Comparison of ENCODE assay signal across 10 mouse cellular contexts in genomic region chr2:166620529-166621466, GRCm38 (mm10).
DNase-seq lines count a peak whose midpoint lies in the region; ATAC-seq and TF ChIP-seq lines count a peak whose summit lies in the region.
"Had no signal": no experiment of that assay in that cellular context is flagged by ENCODE, and none has a peak within 500 bp of the region (broad histone marks: within the 10 kb centered on the region; RNA-seq: fewer than 3 reads in every experiment).

No protein-coding gene starts in this region.

- 70% methylated on average over 20 of the region's 20 CpGs for WGBS in kidney, embryonic 14.5 days

- peak overlapping the region; percentile 21; the same call in 1 of the 2 replicates for H3K27ac ChIP-seq in layer of hippocampus, adult 2 months
- H3K27ac ChIP-seq in kidney, embryonic 14.5 days (ENCODE audit: low read depth, low read length), result no peak overlapping the region

- H3K9me3 ChIP-seq in kidney, embryonic 14.5 days (ENCODE audit: control insufficient read depth, low read length), result no peaks in the 10 kb centered on the region

- no peak overlapping the region for H3K4me2 ChIP-seq in kidney, embryonic 14.5 days (replicated peaks; ENCODE audit: low read depth, low read length)

- no peaks in the 10 kb centered on the region; the same call in 1 of the 2 replicates for H3K36me3 ChIP-seq in kidney, embryonic 14.5 days (ENCODE audit: control insufficient read depth, insufficient read depth, low read length)

- peak; percentile 38 for ATAC-seq in granulocyte monocyte progenitor cell, adult 5-6 weeks (replicated peaks; ENCODE audit: poor library complexity, severe bottlenecking)
- peak; percentile 46 for ATAC-seq in megakaryocyte, adult 5-6 weeks (ENCODE audit: poor library complexity, severe bottlenecking)
- no peak for ATAC-seq in erythroid progenitor cell, adult 5-6 weeks (replicated peaks; ENCODE audit: low FRiP score, poor library complexity, severe bottlenecking)
- no peak for ATAC-seq in kidney, embryonic 14.5 days (ENCODE audit: low FRiP score, low TSS enrichment)
- ATAC-seq: midbrain, embryonic 16.5 days had no signal

- no peak overlapping the region for H3K9ac ChIP-seq in kidney, embryonic 14.5 days (ENCODE audit: low read depth, low read length)

- H3K4me1 ChIP-seq in kidney, embryonic 14.5 days (ENCODE audit: control insufficient read depth, insufficient read depth, low read length), result peaks cover 14% of the 10 kb centered on the region

- TF ChIP-seq CTCF in layer of hippocampus, adult 2 months (conservative IDR thresholded peaks at IDR 0.05), result no peak

- H3K4me3 ChIP-seq in layer of hippocampus, adult 2 months, result no peak overlapping the region
- H3K4me3 ChIP-seq in kidney, embryonic 14.5 days (ENCODE audit: low read length), result no peak overlapping the region

- no peak for DNase-seq in layer of hippocampus, adult 2 months (ENCODE audit: low spot score in 2 of 2)
- DNase-seq in layer of hippocampus, postnatal 14 days (ENCODE audit: low spot score in 2 of 2), result no peak
- DNase-seq in thymus, postnatal 25 days, result peak; percentile 86
- DNase-seq in adrenal gland, adult 18-20 months (ENCODE audit: low spot score in 2 of 2), result no peak
- DNase-seq: cerebellum, adult 2 months had no signal

- no peaks in the 10 kb centered on the region for H3K27me3 ChIP-seq in kidney, embryonic 14.5 days (ENCODE audit: control insufficient read depth, insufficient read depth, low read length)

Comparison
In these comparisons a context has a peak if more than half of its experiments do, and no peak if none do; other contexts are left out.
1. ATAC-seq: peak in granulocyte monocyte progenitor cell, adult 5-6 weeks (single experiment) and megakaryocyte, adult 5-6 weeks (single experiment); none in erythroid progenitor cell, adult 5-6 weeks (single experiment) and kidney, embryonic 14.5 days (single experiment).